Mouse (Mus musculus) neural tube, embryonic 10.5 days (tissue): Measurements from ENCODE around the gene Fgfr2.
A peak's percentile ranks its signal among the peaks of the same experiment; 100 is the strongest.

Source experiments
- DNase-seq: peaks from one replicate; pipeline ENCODE4 v3.0.0-alpha.2; 2017; ENCODE audit warnings: low spot score; ENCODE audit errors: extremely low spot score

Gene Fgfr2

GRCm38 (mm10) chr7:131797161-131797560, 1326.0 kb downstream of the Fgfr2 start:
- no peak for DNase-seq

- no peak for DNase-seq
Measured at GRCm38 (mm10) chr7:131788595-131789206, 1334.4 kb downstream of the Fgfr2 start.

GRCm38 (mm10) chr7:131785721-131786120, 1337.4 kb downstream of the Fgfr2 start:
- no peak for DNase-seq

DNA sequence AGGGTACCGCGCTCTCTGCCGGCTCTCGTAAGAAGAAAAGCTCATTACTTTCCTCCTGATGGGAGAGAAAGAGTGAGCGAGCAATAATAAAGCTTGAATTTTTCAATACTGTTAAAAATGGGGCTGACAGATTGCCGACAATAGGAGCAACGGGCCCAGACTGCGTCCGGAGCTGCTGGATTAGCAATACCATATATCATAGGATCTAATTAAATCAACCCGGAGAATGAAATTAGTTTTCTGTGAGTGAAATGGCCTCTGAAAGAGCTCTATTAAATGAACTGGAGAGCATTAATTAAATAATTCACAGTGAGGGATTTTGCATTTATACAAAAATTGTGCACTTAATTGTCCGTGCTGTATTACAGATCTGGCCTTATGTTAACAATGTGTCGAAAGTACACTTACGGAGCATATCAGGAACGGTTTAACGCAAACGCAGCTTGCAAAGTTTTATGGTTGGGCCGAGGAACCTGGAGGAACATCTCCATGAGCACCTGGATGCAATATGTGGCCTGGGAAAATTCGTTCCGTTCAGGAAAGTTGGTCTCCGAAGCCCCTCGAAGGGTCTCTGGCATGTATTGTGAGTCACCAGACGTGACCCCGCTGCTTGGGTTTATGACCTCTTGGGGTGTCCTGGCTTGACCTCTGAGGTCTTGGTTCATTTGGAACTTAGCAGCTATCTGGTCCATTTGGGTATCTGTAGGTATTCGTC, 1344.7 kb downstream of the Fgfr2 start:
- no peak for DNase-seq

DNA sequence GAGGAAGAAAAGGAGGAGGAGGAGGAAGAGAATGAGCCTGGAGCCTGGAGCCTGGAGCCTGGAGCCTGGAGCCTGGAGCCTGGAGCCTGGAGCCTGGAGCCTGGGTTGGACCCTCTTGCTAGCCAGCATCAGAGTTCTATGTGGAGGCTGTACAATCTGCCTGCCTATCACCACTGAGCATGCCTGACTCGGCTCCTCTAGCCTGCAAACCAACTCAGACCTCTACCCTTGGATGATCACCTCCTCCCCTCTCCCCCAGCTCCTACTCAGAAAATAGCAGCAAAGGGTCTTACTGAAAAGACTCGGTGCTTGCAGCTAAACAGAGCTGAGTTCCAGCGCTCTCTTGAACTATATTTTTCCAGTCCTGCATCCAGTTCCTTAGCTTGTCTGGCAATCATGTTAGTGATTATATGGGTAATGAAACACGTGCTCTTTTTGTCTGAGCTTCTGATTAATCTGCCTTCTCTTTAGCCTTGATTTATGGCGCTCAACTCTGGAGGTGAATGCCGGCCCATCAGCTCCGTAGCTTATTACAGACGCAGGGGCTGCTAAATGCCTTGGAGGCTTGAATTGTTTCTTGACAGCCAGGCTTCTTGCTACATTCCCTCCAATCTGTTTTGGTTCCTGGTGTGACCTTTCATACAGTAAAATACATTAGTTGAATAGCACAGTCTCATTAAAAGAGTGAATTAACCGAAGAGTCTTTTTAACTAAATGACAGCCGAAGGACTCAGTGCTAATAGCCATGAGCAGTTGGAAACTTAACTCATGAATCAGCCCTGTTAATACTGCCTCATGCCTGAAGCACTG, 1345.5 kb downstream of the Fgfr2 start:
- DNase-seq, result peak; percentile 42

GRCm38 (mm10) chr7:131776191-131776752, 1346.9 kb downstream of the Fgfr2 start:
- DNase-seq, result no peak

GRCm38 (mm10) chr7:131757922-131758321, 1365.2 kb downstream of the Fgfr2 start:
- no peak for DNase-seq

- no peak for DNase-seq
Measured at GRCm38 (mm10) chr7:131747152-131748010, 1375.8 kb downstream of the Fgfr2 start.

DNA sequence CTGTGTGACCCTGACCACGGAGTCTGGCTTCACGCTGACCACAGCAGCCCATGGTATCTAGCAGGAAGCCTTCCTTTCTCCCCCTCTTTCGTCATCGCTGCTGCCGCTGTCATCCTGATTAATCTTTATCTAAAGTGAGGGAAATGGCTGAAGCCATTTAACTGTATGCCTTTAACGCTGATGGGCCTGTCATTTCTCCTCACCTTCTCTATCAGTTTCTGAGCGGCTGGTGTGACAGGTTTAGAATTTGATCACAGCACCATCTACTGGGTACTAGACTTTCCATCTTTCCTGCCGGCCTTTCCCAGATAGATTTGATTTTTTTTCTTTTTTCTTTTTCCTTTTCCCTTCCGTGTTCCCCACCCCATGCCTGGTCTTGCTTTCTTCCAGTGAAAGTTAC, 1376.4 kb downstream of the Fgfr2 start:
- no peak for DNase-seq

DNA sequence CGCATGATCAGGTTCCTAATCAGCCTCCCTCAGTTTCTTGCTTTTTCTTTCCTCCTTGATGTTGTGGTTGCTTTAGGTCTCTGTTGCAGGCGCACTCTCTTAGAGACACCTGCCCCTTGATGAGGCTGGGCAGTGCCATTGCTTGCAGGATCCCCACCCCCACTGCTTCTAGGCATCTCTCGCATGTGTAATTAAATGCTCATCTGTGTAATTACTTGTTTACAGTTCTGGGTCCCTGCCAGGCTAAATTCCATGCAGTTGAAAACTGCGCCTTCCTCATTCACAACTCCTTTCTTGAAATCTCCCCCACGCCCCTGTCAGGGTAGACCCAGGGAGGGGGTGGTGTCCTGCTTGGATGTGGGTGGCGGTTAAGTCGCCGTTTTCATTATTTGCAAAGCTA, 1380.0 kb downstream of the Fgfr2 start:
- no peak for DNase-seq

GRCm38 (mm10) chr7:131722783-131723575, 1400.2 kb downstream of the Fgfr2 start:
- DNase-seq, result no peak

- DNase-seq, result no peak
Measured at GRCm38 (mm10) chr7:131722316-131722715, 1400.8 kb downstream of the Fgfr2 start.

DNA sequence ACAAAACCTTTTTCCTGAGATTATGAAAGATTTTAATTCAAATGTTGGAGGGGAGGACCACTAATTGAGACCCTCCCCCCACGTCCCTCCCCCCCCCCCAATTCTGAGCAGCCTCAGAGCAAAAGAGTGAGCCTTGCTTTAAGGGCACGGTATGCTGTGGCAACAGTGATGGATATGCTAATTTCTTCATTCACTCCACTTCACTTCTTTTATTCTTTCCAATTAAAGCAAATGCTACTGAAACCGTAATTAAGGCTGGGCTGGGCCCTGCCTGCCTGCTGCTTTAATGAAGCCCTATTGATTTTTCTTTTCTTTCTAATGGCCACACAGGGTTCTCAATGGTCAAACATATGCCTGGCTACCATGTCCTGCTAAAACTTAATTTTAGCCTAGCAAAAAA, 1404.9 kb downstream of the Fgfr2 start:
- no peak for DNase-seq

GRCm38 (mm10) chr7:131713076-131713475, 1410.1 kb downstream of the Fgfr2 start:
- no peak for DNase-seq

DNA sequence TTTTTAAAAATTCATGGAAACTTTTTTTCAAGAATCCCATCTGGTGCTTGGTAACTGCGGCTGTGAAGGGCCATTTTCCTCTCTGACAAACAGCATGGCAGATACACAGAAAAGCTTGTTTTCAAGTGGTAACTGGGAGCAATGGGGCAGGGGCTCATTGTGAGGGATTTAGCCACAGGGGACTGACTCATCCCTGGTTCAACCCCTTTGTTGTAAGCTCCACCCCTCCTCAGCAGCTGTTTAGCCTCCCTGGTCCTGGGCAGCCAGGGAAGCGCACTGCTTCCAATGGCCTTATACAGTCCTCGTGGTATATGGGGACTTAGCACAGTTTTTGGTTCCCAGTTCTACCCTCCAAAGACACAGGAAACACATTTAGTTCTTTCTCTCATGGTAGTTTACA, 1426.3 kb downstream of the Fgfr2 start:
- DNase-seq, result peak; percentile 22

- DNase-seq, result no peak
Measured at GRCm38 (mm10) chr7:131687324-131687723, 1435.8 kb downstream of the Fgfr2 start.

DNA sequence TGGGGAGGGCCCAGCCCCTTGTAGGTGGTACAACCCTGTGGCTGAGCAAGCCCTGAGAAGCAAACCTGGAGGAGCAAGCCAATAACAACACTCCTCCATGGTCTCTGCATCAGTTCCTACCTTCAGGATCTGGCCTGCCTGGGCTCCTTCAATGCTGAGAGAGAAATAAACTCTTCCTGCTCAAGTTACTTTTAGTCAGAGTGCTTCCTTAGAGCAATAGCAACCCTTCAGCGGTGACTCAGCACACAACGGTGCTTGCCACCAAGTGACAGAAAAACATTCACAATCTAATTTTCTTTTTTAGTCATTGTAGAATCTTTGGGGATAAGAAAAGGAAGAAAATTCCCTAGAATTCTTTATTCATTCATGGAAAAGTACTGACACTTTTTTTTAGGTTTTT, 1446.0 kb downstream of the Fgfr2 start:
- no peak for DNase-seq

DNA sequence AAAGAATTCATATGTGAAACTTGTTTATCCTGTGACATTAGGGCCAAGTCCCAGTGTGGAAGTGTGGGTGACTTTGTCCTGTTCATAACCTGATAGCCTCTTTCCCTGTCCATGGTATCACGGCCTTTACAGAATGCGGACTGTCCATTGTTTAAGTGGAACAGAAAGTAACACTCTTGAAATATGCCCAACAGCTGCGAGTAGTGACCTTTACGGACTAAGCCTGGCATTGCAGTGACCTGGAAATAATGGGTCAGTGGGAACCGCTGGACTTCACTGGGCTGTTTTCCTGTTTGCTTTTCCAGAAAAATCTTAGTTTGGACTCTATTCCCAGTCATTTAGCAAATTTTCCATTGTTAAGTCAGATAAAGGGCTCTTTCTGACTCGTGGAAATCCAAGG, 1452.6 kb downstream of the Fgfr2 start:
- DNase-seq, result no peak

DNA sequence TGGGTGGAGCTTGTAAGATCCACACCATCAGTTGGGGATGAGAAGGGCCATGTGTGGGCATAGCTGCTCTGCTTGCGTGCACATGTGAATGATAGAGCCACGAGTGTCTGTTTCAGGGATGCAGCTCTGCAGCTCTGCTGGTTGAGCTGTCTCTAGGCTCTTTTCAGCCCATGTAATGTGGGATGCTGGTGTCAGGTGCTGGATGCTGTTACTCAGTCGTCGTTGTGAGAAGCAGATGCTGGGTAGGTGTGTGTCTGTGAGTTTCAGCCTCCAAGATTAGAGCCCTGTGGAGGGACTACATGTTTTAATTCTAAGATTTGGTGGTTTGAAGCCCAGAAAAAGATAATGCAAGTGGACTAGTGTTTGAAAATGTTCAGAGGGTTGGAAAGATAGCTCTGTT, 1453.8 kb downstream of the Fgfr2 start:
- no peak for DNase-seq

GRCm38 (mm10) chr7:131660726-131661125, 1462.4 kb downstream of the Fgfr2 start:
- no peak for DNase-seq
